Mouse (Mus musculus) heart, adult 2 months (tissue): ENCODE results near the gene Gbx1. TPM values are rescaled to one million over a fixed set of nuclear protein-coding genes. Genes with fewer than 3 reads are reported as not detected.
A peak's percentile ranks its signal among the peaks of the same experiment; 100 is the strongest.

Source experiments
- DNase-seq, 2 experiments: peaks; one replicate each; pipeline ENCODE4 v3.0.0; 2021
- H3K27ac ChIP-seq: fragments of 200-600 bp; 2 replicates; pipeline ENCODE4 v1.8.1; 2022
- H3K27me3 ChIP-seq: fragments of 200-500 bp; 2 replicates; pipeline ENCODE4 v1.6.1; 2012; ENCODE audit warnings: mild to moderate bottlenecking, low read length, inconsistent platforms, mixed read lengths; ENCODE audit not compliant: control insufficient read depth, insufficient read depth
- H3K36me3 ChIP-seq: fragments of 200-500 bp; 2 replicates; pipeline ENCODE4 v1.6.1; 2012; ENCODE audit warnings: low read length, inconsistent platforms; ENCODE audit not compliant: control insufficient read depth, insufficient read depth
- H3K4me1 ChIP-seq: fragments of 200-500 bp; 2 replicates; pipeline ENCODE4 v1.6.1; 2011; ENCODE audit warnings: low read length; ENCODE audit not compliant: control insufficient read depth, insufficient read depth
- H3K4me3 ChIP-seq: fragments of 200-600 bp; 2 replicates; pipeline ENCODE4 v1.8.1; 2022
- H3K79me2 ChIP-seq: fragments of 200-500 bp; replicated peaks from 2 replicates; pipeline ENCODE4 v1.6.1; 2012; ENCODE audit warnings: mild to moderate bottlenecking, inconsistent platforms, low read length, moderate library complexity, mixed read lengths; ENCODE audit not compliant: control insufficient read depth, insufficient read depth
- H3K9ac ChIP-seq: fragments of 200-500 bp; 2 replicates; pipeline ENCODE4 v1.6.1; 2012; ENCODE audit warnings: low read depth, mild to moderate bottlenecking, control low read depth, inconsistent platforms, low read length, mixed read lengths
- CTCF ChIP-seq: fragments of 200-600 bp; IDR thresholded peaks from 2 replicates; pipeline ENCODE4 v1.8.1; 2022; ENCODE audit warnings: antibody characterized with exemption, mild to moderate bottlenecking, moderate library complexity
- EP300 ChIP-seq: fragments of 200-500 bp; IDR thresholded peaks from 2 replicates; pipeline ENCODE4 v1.6.1; 2011; ENCODE audit warnings: low read depth, low read length, control low read depth; ENCODE audit not compliant: insufficient read depth
- POLR2A ChIP-seq: fragments of 200-500 bp; IDR thresholded peaks from 2 replicates; pipeline ENCODE4 v1.6.1; 2011; ENCODE audit warnings: mild to moderate bottlenecking, low read depth, low read length, control low read depth; ENCODE audit not compliant: insufficient read depth
- WGBS: fragments of 180-500 bp; shearing (Covaris S2); methylation state at CpG from one replicate; pipeline ENCODE4 v1.1.7; 2018; 5-methylcytosine and 5-hydroxymethylcytosine counted together
- intact Hi-C: fragments of 180-260 bp; cut with DNase I; formaldehyde crosslinking; loops from one replicate; pipeline ENCODE4 v1.15.1; 2025
- polyA plus RNA-seq: library from polyadenylated mRNA; depleted of rRNA; stranded (reverse); fragments of >200 nt; gene quantifications from 2 replicates; pipeline ENCODE4 v1.2.3, GENCODE M21; 2012
- total RNA-seq, 2 experiments: library from RNA; stranded (reverse); gene quantifications; 2 replicates each; pipeline ENCODE4 v1.2.3; 2021

Gene Gbx1
- total and polyA plus RNA-seq, 3 experiments, result 0.06 TPM; not detected in 2

DNA sequence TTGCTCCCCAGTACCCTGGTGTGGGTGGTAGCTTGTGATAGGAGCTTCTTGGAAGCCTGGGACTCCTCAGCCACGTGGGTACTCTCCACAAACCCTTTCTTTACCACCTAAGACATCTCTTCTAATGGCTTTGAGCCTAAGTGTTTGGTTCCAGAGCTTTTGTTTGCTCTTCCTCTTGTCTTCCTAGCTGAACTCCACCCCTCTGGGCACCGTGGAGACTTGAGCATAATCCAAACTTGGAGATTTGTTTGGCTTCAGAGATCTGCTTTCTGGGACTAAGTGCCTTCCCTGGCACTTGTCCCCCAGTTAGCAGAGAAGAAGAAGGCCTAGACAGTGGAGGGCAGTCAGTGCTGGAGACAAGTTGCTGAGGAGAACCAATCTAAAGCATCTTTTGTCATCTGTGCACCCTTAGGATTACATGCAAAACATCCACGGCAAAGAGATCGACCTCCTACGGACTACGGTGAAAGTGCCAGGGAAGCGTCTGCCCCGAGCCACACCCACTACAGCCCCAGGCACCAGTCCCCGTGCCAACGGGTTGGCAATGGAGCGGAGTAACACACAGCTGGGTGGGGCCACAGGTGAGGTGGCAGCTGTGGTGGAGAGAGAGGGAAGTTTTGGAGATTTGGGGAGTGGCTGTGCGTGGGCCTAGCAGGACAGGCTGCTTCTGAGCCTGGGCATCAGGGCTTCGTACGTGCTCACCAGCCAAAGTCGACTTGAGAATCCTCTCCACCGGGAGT, 34.3 kb downstream of the Gbx1 start:
- TF ChIP-seq EP300 (no peak), CTCF (no peak), POLR2A (no peak)
- Histone ChIP-seq H3K27me3 (no peaks in the 10 kb centered on the region), H3K36me3 (no peaks in the 10 kb centered on the region), H3K79me2 (no peaks in the 10 kb centered on the region), H3K4me1 (no peaks in the 10 kb centered on the region), H3K4me3 (no peak overlapping the region), H3K9ac (no peak overlapping the region), H3K27ac (no peak overlapping the region)
- WGBS, result 84% methylated on average over 16 of the region's 16 CpGs
- intact Hi-C loops, result no loop called here
- DNase-seq, result no peak

- peaks cover 3% of the 10 kb centered on the region for H3K4me1 ChIP-seq
- H3K9ac ChIP-seq, result no peak overlapping the region
- H3K79me2 ChIP-seq, result no peaks in the 10 kb centered on the region
- H3K27ac ChIP-seq, result no peak overlapping the region
- H3K36me3 ChIP-seq, result no peaks in the 10 kb centered on the region
- TF ChIP-seq POLR2A (no peak), CTCF (no peak), EP300 (no peak)
- intact Hi-C loops, result no loop called here
- no peaks in the 10 kb centered on the region for H3K27me3 ChIP-seq
- no peak overlapping the region for H3K4me3 ChIP-seq
- DNase-seq, result no peak
- WGBS, result 92% methylated on average over 14 of the region's 14 CpGs
Measured at GRCm38 (mm10) chr5:24490413-24490920, 36.5 kb downstream of the Gbx1 start.

DNA sequence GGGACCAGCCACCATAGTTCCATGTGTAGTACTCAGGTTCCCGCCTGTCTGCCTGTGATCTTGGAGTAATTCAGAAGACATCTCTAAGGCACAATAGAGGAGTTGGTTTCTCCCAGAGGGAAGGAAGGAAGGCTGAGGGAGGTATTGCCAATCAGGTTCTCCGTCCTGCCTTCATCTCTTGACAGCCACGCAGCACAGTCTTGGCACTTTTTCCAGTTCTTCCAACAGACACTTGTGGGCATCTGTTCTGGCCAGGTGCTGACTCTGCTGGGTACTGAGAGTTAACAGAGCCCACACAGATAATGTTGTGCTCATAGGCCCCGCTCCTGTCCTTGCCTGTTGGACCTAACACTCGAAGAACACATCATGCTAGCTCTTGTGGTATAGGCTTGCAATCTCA, 40.3 kb downstream of the Gbx1 start:
- Histone ChIP-seq H3K9ac (no peak overlapping the region), H3K79me2 (no peaks in the 10 kb centered on the region), H3K4me3 (no peak overlapping the region), H3K36me3 (no peaks in the 10 kb centered on the region), H3K4me1 (peaks cover 3% of the 10 kb centered on the region), H3K27me3 (no peaks in the 10 kb centered on the region), H3K27ac (peak overlapping the region; percentile 13; the same call in 1 of the 2 replicates)
- DNase-seq, result no peak
- 89% methylated on average over 5 of the region's 5 CpGs for WGBS
- TF ChIP-seq EP300 (no peak), POLR2A (no peak), CTCF (no peak)
- intact Hi-C loops, result loop anchor here (2.0 to 5.0 kb wide), 2 partner anchors 69 to 164 kb away; no protein-coding TSS in a partner anchor

GRCm38 (mm10) chr5:24486097-24486496, 40.9 kb downstream of the Gbx1 start:
- Histone ChIP-seq H3K27me3 (no peaks in the 10 kb centered on the region), H3K27ac (peak overlapping the region; percentile 13; the same call in 1 of the 2 replicates), H3K4me1 (peaks cover 3% of the 10 kb centered on the region), H3K79me2 (no peaks in the 10 kb centered on the region), H3K9ac (no peak overlapping the region), H3K36me3 (no peaks in the 10 kb centered on the region), H3K4me3 (no peak overlapping the region)
- 1% methylated on average over 8 of the region's 8 CpGs for whole genome bisulfite sequencing
- peak; percentile 85 to 91 for DNase-seq
- intact Hi-C loops, result loop anchor here (2.0 to 5.0 kb wide), 2 partner anchors 69 to 165 kb away; no protein-coding TSS in a partner anchor
- TF ChIP-seq CTCF (peak; percentile 95), EP300 (no peak; the same call in 1 of the 2 replicates)

DNA sequence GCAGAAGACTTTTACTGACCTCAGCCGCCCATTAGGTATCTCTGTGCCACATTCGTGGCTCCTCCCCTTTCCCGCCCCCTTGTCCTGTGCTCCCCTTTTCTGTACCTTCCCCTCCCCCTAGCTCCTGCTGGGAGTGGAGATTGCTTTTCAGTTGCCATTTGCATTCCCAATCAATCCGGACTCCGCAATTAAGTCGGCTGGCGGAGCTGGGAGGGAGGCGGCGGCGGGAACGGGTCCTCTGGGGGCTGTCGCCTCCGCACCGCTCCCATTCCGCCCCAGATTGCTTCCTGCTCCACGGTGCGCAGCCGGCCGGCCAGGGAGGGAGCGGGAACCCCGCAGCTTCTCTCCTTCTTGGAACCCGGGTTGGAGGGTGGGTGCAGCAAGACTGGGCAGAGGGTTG, 42.0 kb downstream of the Gbx1 start:
- TF ChIP-seq CTCF (no peak), EP300 (no peak), POLR2A (no peak)
- no peak for DNase-seq
- no peaks in the 10 kb centered on the region for H3K79me2 ChIP-seq
- H3K27ac ChIP-seq, result no peak overlapping the region
- no peaks in the 10 kb centered on the region for H3K36me3 ChIP-seq
- intact Hi-C loops, result loop anchor here (5.0 kb wide), 1 partner anchor 68 kb away; no protein-coding TSS in a partner anchor
- no peak overlapping the region for H3K9ac ChIP-seq
- WGBS, result 76% methylated on average over 22 of the region's 22 CpGs
- no peak overlapping the region for H3K4me3 ChIP-seq
- H3K4me1 ChIP-seq, result peaks cover 3% of the 10 kb centered on the region
- no peaks in the 10 kb centered on the region for H3K27me3 ChIP-seq

DNA sequence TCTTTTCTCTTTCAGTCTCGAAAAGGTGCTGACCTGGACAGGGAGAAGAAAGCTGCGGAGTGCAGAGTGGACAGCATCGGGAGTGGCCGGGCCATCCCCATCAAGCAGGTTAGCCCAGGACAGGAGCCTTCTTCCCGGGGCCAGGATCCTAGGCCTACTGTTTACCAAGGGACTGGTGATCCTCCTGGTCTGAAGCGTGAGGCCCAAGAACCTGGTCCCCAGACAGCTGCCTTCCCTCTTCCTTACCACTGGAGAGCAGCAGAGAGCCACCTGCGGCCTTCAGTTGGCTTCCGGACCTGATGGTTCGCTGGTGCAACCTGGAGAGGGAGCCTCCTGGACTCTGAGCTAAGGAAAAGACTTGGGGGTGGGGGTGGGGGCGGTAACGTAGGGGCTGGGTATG, 43.7 kb downstream of the Gbx1 start:
- peak; percentile 45 to 46 for DNase-seq
- 45% methylated on average over 11 of the region's 11 CpGs for WGBS
- H3K36me3 ChIP-seq, result no peaks in the 10 kb centered on the region
- no peak overlapping the region for H3K27ac ChIP-seq
- intact Hi-C loops, result no loop called here
- no peaks in the 10 kb centered on the region for H3K79me2 ChIP-seq
- peak; percentile 77 for TF ChIP-seq CTCF
- 0 out of 2 replicates have a peak, but pooled peaks have one; percentile 49 for TF ChIP-seq EP300
- no peak for TF ChIP-seq POLR2A
- no peak overlapping the region for H3K4me3 ChIP-seq
- H3K27me3 ChIP-seq, result no peaks in the 10 kb centered on the region
- H3K4me1 ChIP-seq, result peaks cover 3% of the 10 kb centered on the region
- H3K9ac ChIP-seq, result no peak overlapping the region
